Mouse (Mus musculus) E14TG2a.4 (cell line): ENCODE measurements around the gene Vmn1r224.

Source experiments
- CTCF ChIP-seq: conservative IDR thresholded peaks from 2 replicates; pipeline ENCODE4 v1.5.1; 2014; ENCODE audit warnings: low read length
- NANOG ChIP-seq: IDR thresholded peaks from 2 replicates; pipeline ENCODE4 v1.6.1; 2014; ENCODE audit warnings: borderline replicate concordance, low read length, mixed read lengths
- POU5F1 ChIP-seq: IDR thresholded peaks from 2 replicates; pipeline ENCODE4 v1.6.1; 2014; ENCODE audit warnings: low read length, borderline replicate concordance

GRCm38 (mm10) chr17:20399105-20399504, 14.8 kb upstream of the Vmn1r224 start:
- TF ChIP-seq CTCF (no peak; the same call in 1 of the 2 replicates), POU5F1 (no peak), NANOG (no peak)
